Comparison of ENCODE assay signal across 8 mouse cellular contexts in the genomic region with DNA sequence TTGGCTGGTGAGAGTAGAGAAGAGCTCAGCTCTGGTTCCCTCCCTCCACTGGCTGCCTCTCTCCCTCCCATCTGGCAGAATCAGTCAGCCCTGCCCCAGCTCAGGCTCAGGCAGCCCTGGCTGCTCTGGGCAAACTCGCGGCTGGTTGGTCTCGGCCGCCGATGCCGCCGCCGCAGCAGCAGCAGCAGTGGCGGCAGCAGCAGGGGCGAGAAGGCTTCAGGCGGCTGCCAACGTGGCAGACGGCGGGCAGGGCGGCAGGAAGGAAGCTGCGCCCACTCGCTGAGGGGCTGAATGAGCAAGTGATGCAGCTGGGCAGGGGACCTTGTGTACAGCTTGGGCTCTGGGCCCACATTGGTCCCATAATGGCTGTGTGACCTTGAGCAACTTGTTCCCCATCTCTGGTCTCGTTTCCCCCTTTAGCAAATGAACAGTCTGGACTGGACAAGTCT. TPM values are rescaled to one million over a fixed set of nuclear protein-coding genes. Genes with fewer than 3 reads are reported as not detected.
DNase-seq lines count a peak whose midpoint lies in the region; ATAC-seq and TF ChIP-seq lines count a peak whose summit lies in the region.

No protein-coding gene starts in this region.

- no peak overlapping the region for H3K4me3 ChIP-seq in hindbrain, postnatal 0 days (ENCODE audit: low read length)
- peak overlapping the region; percentile 15 for H3K4me3 ChIP-seq in limb, embryonic 14.5 days (replicated peaks; ENCODE audit: low read length)
- H3K4me3 ChIP-seq in midbrain, embryonic 16.5 days (ENCODE audit: low read depth, low read length): peak overlapping the region; percentile 6; the same call in 1 of the 2 replicates

- peak; percentile 76 for ATAC-seq in hindbrain, postnatal 0 days
- ATAC-seq in limb, embryonic 14.5 days (ENCODE audit: low FRiP score, low read depth): peak; percentile 39; the same call in 1 of the 2 replicates
- no peak; the same call in 1 of the 2 replicates for ATAC-seq in midbrain, embryonic 16.5 days

- TF ChIP-seq CTCF in hindbrain, postnatal 0 days (IDR thresholded peaks at IDR 0.05; ENCODE audit: low read depth): peak; percentile 23; the same call in 1 of the 2 replicates

- H3K9ac ChIP-seq in hindbrain, postnatal 0 days (replicated peaks; ENCODE audit: low read length): 0 out of 2 replicates have a peak overlapping the region, but pooled peaks have one; percentile 5
- peak overlapping the region; percentile 49 for H3K9ac ChIP-seq in limb, embryonic 14.5 days (ENCODE audit: low read depth, low read length, severe bottlenecking)
- peak overlapping the region; percentile 56 for H3K9ac ChIP-seq in midbrain, embryonic 16.5 days (ENCODE audit: low read depth, low read length)

- no peak for TF ChIP-seq POLR2A in limb, embryonic 14.5 days (IDR thresholded peaks at IDR 0.05; ENCODE audit: borderline replicate concordance, extremely low read depth, insufficient read depth, insufficient read length)

- H3K27me3 ChIP-seq in hindbrain, postnatal 0 days (ENCODE audit: insufficient read depth, low read length): no peaks in the 10 kb centered on the region
- no peaks in the 10 kb centered on the region for H3K27me3 ChIP-seq in limb, embryonic 14.5 days (ENCODE audit: control insufficient read depth, insufficient read depth, low read length)
- H3K27me3 ChIP-seq in midbrain, embryonic 16.5 days (ENCODE audit: control insufficient read depth, insufficient read depth, low read depth, low read length): no peaks in the 10 kb centered on the region

- 4% methylated on average over 18 of the region's 18 CpGs for WGBS in hindbrain, postnatal 0 days
- 8% methylated on average over 14 of the region's 18 CpGs for WGBS in limb, embryonic 14.5 days
- 3% methylated on average over 18 of the region's 18 CpGs for WGBS in midbrain, embryonic 16.5 days

- H3K4me1 ChIP-seq in hindbrain, postnatal 0 days (ENCODE audit: insufficient read depth, low read length): peaks cover 49% of the 10 kb centered on the region
- peaks cover 66% of the 10 kb centered on the region for H3K4me1 ChIP-seq in limb, embryonic 14.5 days (ENCODE audit: control insufficient read depth, insufficient read depth, low read length)
- H3K4me1 ChIP-seq in midbrain, embryonic 16.5 days (ENCODE audit: control insufficient read depth, insufficient read depth, low read length): peaks cover 50% of the 10 kb centered on the region

- H3K4me2 ChIP-seq in hindbrain, postnatal 0 days (ENCODE audit: low read depth, low read length): peak overlapping the region; percentile 40
- peak overlapping the region; percentile 40 for H3K4me2 ChIP-seq in limb, embryonic 14.5 days (replicated peaks; ENCODE audit: low read depth, low read length, severe bottlenecking)
- H3K4me2 ChIP-seq in midbrain, embryonic 16.5 days (ENCODE audit: low read length): peak overlapping the region; percentile 42

- H3K27ac ChIP-seq in hindbrain, postnatal 0 days: peak overlapping the region; percentile 87
- peak overlapping the region; percentile 89 for H3K27ac ChIP-seq in limb, embryonic 14.5 days (replicated peaks; ENCODE audit: low read depth, low read length)
- peak overlapping the region; percentile 62 for H3K27ac ChIP-seq in midbrain, embryonic 16.5 days (ENCODE audit: low read length)

- H3K36me3 ChIP-seq in hindbrain, postnatal 0 days (ENCODE audit: insufficient read depth, low read length): no peaks in the 10 kb centered on the region
- H3K36me3 ChIP-seq in limb, embryonic 14.5 days (ENCODE audit: control insufficient read depth, insufficient read depth, low read length): no peaks in the 10 kb centered on the region
- no peaks in the 10 kb centered on the region for H3K36me3 ChIP-seq in midbrain, embryonic 16.5 days (ENCODE audit: control insufficient read depth, insufficient read depth, low read length)

- H3K9me3 ChIP-seq in hindbrain, postnatal 0 days (ENCODE audit: low read length): no peaks in the 10 kb centered on the region
- H3K9me3 ChIP-seq in limb, embryonic 14.5 days (ENCODE audit: control insufficient read depth, low read length): no peaks in the 10 kb centered on the region
- no peaks in the 10 kb centered on the region for H3K9me3 ChIP-seq in midbrain, embryonic 16.5 days (replicated peaks; ENCODE audit: control insufficient read depth, low read length, poor library complexity, severe bottlenecking)

- peak; percentile 97 for DNase-seq in heart, adult 11 months
- no peak for DNase-seq in heart, adult 8-10 months (ENCODE audit: low spot score)
- peak; percentile 47 to 74 for DNase-seq in adrenal gland, postnatal 36 days
- peak; percentile 43 to 56 for DNase-seq in frontal cortex, postnatal 10 days (ENCODE audit: low spot score in 2 of 2)
- DNase-seq in hindbrain, postnatal 0 days (ENCODE audit: low spot score): peak; percentile 90
- DNase-seq in limb, embryonic 14.5 days (ENCODE audit: low spot score): peak; percentile 68
- DNase-seq in thymus, adult 18-20 months: peak; percentile 71 to 76

RNA-seq across cellular contexts. Expression of gene Wasf2, which starts 37.8 kb away (rescaled TPM):
- total RNA-seq in heart, adult 8-10 months (2022): 10 to 100 TPM; 64.1 to 87.2 (median 71.5) TPM
- 100 to 1,000 TPM; 122 to 132 TPM for total RNA-seq in adrenal gland, postnatal 36 days (2021)
- 14.1 and 14.7 TPM in 2 replicates for total RNA-seq in hindbrain, postnatal 0 days (2014; rRNA removed)
- 27.5 and 32.3 TPM in 2 replicates for polyA plus RNA-seq in hindbrain, postnatal 0 days (2015; fragmentation: Nextera tagmentation; extraction: Ambion mirVana)
- 62.0 and 70.9 TPM in 2 replicates for polyA plus RNA-seq in limb, embryonic 14.5 days (2012; rRNA removed)
- 92.2 and 96.6 TPM in 2 replicates for polyA plus RNA-seq in limb, embryonic 14.5 days (2014; fragmentation: Nextera tagmentation; extraction: Ambion mirVana)
- polyA plus RNA-seq in midbrain, embryonic 16.5 days (2015; fragmentation: Nextera tagmentation; extraction: Ambion mirVana): 20.1 and 27.1 TPM in 2 replicates

Comparison
In these comparisons a context has a peak if more than half of its experiments do, and no peak if none do; other contexts are left out.
1. H3K9ac ChIP-seq: peak in every context shown above with its lines; median percentile 56 in midbrain, embryonic 16.5 days; 49 in limb, embryonic 14.5 days; 5 in hindbrain, postnatal 0 days.